Mouse (Mus musculus) retina, postnatal 1 day (tissue): ENCODE results near the gene Igfbp4.

Experiments
- DNase-seq: peaks from one replicate; pipeline ENCODE4 v3.0.0-alpha.2; 2012

Igfbp4 gene

GRCm38 (mm10) chr11:99084366-99084765 lies 43.3 kb downstream of the Igfbp4 start:
- DNase-seq = no peak

DNA sequence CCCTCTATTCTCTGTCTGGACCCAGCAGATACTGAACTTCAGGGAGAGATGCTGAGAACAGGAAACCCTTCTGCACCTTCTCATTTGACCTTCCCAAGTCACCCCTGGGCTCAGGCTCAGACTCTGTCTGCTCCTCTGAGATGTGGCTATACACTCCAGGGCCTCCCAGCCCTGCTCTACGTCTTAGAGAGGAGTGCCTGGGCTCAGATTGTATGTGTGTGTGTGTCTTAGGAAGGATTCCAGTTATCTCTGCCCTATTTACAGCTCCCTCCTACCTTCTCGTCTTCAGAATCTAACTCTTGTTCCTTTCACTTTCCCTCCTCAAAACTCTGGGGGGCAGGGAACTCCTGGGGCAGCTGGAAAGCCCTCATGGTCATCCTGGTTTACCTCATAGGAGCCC lies 47.4 kb downstream of the Igfbp4 start:
- DNase-seq = no peak

- no peak for DNase-seq
Observed at GRCm38 (mm10) chr11:99089077-99089601, 48.1 kb downstream of the Igfbp4 start, which contains the start of gene Tns4. TSS of gene Tns4 (minus strand) at chr11:99089306.

DNA sequence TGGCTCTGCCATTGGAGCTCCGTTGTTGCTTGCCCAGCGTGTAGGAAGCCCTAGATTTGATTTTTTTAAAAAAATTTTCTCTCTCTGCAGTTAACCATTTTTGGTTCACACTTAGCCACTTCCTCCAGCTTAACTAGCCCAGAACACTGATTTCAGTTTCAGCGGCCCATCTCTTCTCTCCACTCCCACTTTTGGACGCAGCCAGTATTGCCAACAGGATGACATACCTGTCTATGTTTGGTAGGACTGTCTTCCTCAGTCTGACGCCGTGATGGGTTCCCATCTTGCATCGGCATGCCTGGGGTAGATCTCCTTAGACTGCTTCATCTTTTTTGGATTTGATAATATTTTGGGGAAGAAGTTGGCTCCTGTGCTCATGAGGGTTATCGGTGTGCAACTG lies 49.3 kb downstream of the Igfbp4 start:
- no peak for DNase-seq

DNA sequence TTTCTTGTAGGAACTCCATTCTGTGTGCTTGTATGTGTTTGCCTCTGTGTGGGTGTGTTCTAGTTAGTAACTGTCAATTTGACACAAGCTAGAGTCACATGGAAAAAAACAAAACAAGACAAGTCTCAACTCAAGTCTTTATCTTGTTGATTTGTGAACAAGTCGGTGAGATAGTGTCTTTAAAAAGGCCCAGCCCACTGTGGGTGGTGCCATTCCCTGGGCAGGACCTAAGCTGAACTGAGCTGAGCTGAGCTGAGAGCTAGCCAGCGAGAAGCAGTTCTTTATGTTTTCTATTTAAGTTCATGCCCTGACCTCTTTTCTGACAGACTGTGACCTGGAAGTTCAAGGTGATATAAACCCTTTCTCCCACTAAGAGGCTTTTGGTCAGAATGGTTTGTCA lies 50.6 kb downstream of the Igfbp4 start:
- no peak for DNase-seq

GRCm38 (mm10) chr11:99093740-99094139 lies 52.7 kb downstream of the Igfbp4 start:
- no peak for DNase-seq

DNA sequence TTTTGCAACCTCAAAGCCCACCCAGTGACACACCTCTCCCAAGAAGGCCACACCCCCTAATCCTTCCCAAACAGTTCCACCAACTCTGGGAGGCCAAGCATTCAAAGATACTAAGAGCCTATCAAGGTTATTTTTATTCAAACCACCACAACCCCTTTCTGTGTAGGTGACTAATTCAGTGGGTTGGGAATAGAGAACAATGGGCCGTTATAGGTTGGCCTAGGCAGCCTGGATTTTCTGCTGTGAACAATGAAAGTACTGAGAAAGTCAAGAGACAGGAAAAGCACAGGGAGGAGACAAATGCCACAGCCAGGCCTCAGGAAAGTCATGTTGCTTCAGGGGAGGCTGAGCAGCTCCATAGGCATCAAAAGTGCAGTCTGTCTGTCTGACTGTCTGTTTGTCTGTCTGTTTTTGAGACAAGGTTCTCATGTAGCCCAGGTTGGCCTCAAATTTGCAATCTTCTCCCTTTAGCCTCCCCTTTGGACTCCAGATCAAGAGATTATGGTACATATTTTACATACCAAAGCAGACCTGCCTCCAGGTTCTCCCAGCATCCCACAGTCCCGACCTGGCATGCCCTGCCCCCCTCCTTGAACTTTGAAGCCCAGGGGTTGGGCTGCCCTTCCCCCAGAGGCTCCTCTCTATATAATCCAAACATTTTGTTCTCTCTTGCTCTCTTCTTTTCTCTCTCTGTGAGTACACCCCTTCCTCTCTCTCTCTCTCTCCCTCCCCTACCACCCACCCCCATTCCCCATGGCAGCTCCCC lies 54.0 kb downstream of the Igfbp4 start:
- DNase-seq = no peak

DNA sequence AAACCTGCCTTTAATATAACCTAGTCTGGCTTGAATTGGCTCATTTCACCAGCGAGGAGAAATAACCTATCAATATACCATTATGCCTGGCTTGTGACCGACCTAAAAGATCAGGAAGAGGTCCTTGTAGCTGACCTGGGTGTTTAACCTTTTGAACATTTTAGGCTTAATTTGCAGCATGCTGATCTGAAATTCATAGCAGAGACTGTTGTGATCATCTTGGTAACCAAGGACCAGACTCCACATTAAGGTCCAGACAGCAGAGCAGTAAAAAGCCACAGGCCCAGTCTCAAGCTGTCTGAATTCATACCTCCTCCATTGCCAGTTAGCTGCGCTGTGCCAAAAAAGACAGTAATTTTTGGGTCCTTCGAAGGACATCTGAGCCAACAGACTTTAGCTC lies 54.7 kb downstream of the Igfbp4 start:
- DNase-seq = no peak

GRCm38 (mm10) chr11:99096417-99096816 lies 55.4 kb downstream of the Igfbp4 start:
- no peak for DNase-seq

GRCm38 (mm10) chr11:99096996-99097774 lies 56.1 kb downstream of the Igfbp4 start:
- DNase-seq = no peak

DNA sequence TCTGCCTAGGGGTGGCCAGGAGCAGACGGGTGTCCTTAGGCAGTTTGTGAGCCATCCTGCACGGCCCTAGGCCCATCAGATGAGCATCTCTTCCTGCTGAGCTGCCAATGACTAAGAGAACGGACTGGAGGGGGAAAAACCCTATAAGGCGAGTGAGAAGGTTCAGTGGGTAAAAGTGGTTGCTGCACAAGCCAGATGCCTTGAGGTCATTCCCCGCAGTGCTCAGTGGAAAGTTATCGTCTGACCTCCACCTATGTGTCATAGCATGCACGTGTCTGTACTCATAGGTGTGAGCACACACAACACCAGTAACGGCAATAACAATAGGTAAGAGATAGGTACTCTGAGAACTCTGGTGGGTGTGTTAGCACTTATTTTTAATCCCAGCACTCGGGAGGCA lies 57.9 kb downstream of the Igfbp4 start:
- DNase-seq = no peak

- no peak for DNase-seq
Observed at GRCm38 (mm10) chr11:99099516-99099915, 58.5 kb downstream of the Igfbp4 start.

- no peak for DNase-seq
Observed at GRCm38 (mm10) chr11:99100215-99100614, 59.2 kb downstream of the Igfbp4 start.

- no peak for DNase-seq
Observed at GRCm38 (mm10) chr11:99101693-99102092, 60.6 kb downstream of the Igfbp4 start.

DNA sequence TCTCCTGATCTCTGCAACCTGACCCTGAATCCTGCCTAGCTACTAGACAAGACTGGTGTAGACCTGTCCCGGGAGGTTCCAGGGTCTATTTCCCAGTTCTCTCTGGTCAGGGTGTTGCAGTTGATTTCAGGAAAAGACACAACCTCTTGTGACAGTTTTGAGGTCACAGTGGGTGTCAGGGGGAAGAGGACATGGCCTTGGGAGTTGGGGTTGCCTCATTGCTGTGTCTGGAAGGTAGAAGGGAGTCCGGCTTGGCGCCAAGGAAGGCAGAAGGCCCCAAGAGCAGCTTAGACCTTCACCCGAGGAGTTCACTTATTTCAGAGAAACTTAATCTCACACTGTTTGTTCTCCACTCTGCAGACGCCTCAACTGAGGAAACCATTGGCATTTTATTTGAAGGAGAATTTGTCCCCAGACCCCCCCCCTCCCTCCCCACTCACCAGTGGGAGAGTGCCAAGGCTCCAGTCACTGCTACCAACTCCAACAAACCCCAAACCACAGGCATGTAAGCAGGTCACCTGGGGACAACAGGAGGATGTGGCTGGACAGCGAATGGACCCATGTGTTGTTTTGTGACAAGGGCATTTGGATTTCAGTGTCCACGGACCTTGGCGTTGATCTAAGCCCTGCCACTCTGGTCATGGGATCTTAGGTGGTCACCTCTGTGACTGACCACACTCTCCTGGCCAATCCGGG lies 61.7 kb downstream of the Igfbp4 start:
- no peak for DNase-seq
